Mouse (Mus musculus) lung, embryonic 16.5 days (tissue): ENCODE results near the gene Vasp. TPM values are rescaled to one million over a fixed set of nuclear protein-coding genes. Genes with fewer than 3 reads are reported as not detected.

Experiments used
- ATAC-seq: fragments of 200-750 bp; cut with Nextera tagmentation; 2 replicates; pipeline ENCODE4 v1.8.0; 2017; ENCODE audit warnings: low read depth, mild to moderate bottlenecking, moderate library complexity
- H3K27ac ChIP-seq: fragments of 300-500 bp; sonication (generic); 2 replicates; pipeline ENCODE4 v1.5.1; 2014; ENCODE audit warnings: mild to moderate bottlenecking, control low read depth, low read length
- H3K27me3 ChIP-seq: fragments of 300-500 bp; sonication (generic); 2 replicates; pipeline ENCODE4 v1.6.1; 2014; ENCODE audit warnings: low read depth, low read length, mixed read lengths; ENCODE audit not compliant: control insufficient read depth, insufficient read depth
- H3K36me3 ChIP-seq: fragments of 300-500 bp; sonication (generic); 2 replicates; pipeline ENCODE4 v1.6.1; 2014; ENCODE audit warnings: low read length; ENCODE audit not compliant: control insufficient read depth, insufficient read depth
- H3K4me1 ChIP-seq: fragments of 300-500 bp; sonication (generic); replicated peaks from 2 replicates; pipeline ENCODE4 v1.6.1; 2014; ENCODE audit warnings: low read length, mixed read lengths; ENCODE audit not compliant: control insufficient read depth, insufficient read depth
- H3K4me2 ChIP-seq: fragments of 300-500 bp; sonication (generic); 2 replicates; pipeline ENCODE4 v1.6.1; 2014; ENCODE audit warnings: low read depth, low read length, control low read depth
- H3K4me3 ChIP-seq: fragments of 300-500 bp; sonication (generic); 2 replicates; pipeline ENCODE4 v1.5.1; 2014; ENCODE audit warnings: mild to moderate bottlenecking, low read length, control low read depth
- H3K9ac ChIP-seq: fragments of 300-500 bp; sonication (generic); 2 replicates; pipeline ENCODE4 v1.6.1; 2014; ENCODE audit warnings: low read length, control low read depth
- H3K9me3 ChIP-seq: fragments of 300-500 bp; sonication (generic); 2 replicates; pipeline ENCODE4 v1.6.1; 2016; ENCODE audit warnings: low read length; ENCODE audit not compliant: control insufficient read depth
- WGBS: fragments of 180-500 bp; shearing (Covaris S2); extraction: QIAGEN DNeasy Blood & Tissue Kit; methylation state at CpG from one replicate; pipeline ENCODE4 v1.1.7; 2014; 5-methylcytosine and 5-hydroxymethylcytosine counted together
- polyA plus RNA-seq: library from polyadenylated mRNA; unstranded; fragments of >200 nt; fragmentation: Nextera tagmentation; extraction: Ambion mirVana; gene quantifications from 2 replicates; pipeline ENCODE4 v1.2.1, GENCODE M21; 2015

The Vasp gene
- polyA plus RNA-seq, 1 experiment from 2014 or later: 103 TPM

DNA sequence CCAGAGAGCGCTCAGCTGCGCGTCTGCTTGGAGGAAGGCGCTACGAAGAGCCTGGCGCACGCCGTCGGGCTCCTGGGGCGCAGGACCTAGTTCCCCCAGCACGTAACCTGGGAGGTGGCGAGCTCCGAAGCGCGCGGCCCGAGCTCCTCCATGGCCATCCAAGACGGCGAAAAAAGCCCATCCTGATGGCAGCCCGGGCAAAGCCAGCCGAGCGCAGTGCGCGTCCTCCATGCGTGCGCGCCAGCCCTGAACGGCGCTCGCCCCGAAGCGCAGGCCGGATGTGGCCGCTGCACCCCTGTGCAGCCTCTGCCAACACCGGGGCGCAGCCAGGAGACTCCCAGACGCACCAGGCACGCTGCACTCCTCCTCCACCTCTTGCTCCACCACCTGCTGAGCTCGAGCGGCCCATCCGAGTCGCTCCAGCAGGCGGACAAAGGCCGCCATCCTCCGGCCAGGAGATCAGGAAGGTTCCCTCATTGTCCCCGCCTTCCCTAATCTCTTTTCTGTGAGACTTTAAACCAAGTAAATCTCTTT is 8.0 kb upstream of the Vasp start, which contains the start of gene Ppm1n:
Gene Ppm1n, minus strand, starts transcription at position 484 of the 534 bp plus-strand sequence.
- ATAC-seq: no peak
- peak within 1 kb of the TSS; percentile 24 for H3K4me3 ChIP-seq

DNA sequence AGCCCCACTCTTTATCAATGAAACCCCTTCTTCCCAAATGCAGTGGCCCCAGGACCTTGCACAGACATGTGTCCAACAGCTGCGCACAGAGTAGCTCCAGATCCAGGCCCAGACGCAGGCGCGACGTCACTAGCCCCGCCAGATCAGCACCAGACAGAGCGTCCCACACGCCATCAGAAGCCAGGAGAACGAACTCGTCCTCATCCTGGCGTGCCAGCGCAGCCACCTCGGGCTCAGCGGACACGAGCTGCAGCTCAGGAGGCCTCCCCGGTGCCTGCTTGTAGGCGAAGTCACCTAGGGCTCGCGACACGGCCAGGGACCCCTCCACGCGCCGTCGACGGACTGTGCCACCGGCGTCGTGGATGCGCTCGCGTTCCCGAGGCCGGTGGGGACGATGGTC is 7.4 kb upstream of the Vasp start:
- Histone ChIP-seq H3K27ac (no peak overlapping the region), H3K4me1 (peaks cover 13% of the 10 kb centered on the region), H3K27me3 (peaks cover 48% of the 10 kb centered on the region), H3K4me3 (peak overlapping the region; percentile 24), H3K4me2 (peak overlapping the region; percentile 36; the same call in 1 of the 2 replicates), H3K9me3 (no peaks in the 10 kb centered on the region), H3K9ac (no peak overlapping the region), H3K36me3 (no peaks in the 10 kb centered on the region)
- WGBS: 3% methylated on average over 33 of the region's 34 CpGs
- ATAC-seq: no peak

More for the DNA sequence above, 8.0 kb upstream of the Vasp start, which contains the start of gene Ppm1n:
- Histone ChIP-seq H3K9me3 (no peaks in the 10 kb centered on the region), H3K9ac (no peak within 1 kb of the TSS), H3K36me3 (no peaks in the 10 kb centered on the region), H3K4me1 (peaks cover 13% of the 10 kb centered on the region), H3K27me3 (peaks cover 48% of the 10 kb centered on the region), H3K4me2 (peak within 1 kb of the TSS; percentile 36), H3K27ac (no peak within 1 kb of the TSS)
- under 1% methylated on average over 45 of the region's 46 CpGs for WGBS

DNA sequence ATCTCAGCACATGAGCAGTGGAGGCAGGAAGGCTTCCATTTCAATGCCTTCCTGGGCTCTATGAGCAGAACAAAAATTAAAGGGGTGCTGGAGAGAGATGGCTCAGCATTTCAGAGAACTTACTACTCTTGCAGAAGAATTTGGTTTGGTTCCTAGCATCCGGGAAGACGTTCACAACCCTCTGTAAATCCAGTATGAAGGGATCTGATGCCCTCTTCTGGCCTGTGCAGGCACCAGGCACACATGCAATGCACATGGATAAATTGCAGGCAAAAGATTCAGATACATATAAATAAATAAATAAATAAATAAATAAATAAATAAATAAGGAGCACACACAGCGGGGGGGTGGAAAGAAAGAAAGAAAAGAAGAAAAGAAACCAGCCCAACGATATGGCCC is 4.6 kb upstream of the Vasp start:
- no peak overlapping the region for H3K9ac ChIP-seq
- WGBS: 46% methylated on average over 4 of the region's 4 CpGs
- H3K4me3 ChIP-seq: no peak overlapping the region
- peaks cover 9% of the 10 kb centered on the region; the same call in 1 of the 2 replicates for H3K4me1 ChIP-seq
- H3K4me2 ChIP-seq: no peak overlapping the region
- H3K9me3 ChIP-seq: no peaks in the 10 kb centered on the region
- no peak for ATAC-seq
- no peak overlapping the region for H3K27ac ChIP-seq
- no peaks in the 10 kb centered on the region for H3K36me3 ChIP-seq
- peaks cover 40% of the 10 kb centered on the region for H3K27me3 ChIP-seq

DNA sequence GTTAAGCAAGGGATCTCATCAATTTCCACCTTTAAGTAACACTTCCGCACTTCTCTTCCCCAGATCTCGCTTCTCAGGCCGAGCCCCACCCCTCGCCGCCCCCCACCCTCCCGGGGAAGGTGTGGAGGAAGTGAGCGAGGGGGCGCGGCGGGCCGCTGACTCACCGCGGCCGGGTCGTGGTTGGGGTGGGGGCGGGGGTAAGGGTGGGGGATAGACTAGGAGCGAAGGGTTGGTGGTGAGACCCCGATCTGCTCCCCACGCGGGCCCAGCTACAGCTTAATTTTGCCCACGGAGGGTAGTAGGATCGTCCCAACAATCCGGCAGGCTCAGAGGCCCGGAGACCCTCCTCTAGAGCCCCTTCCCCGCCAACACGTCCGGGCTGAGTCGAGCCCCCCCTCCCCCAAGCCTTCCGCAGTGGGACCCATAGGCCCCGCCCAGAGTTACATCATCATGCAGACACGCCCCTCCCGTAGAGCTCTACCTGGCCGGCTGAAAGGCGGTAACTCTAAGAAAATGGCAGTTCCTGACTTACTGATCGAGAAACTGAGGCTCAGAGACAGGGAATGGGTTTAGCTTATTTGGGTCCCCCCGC is 652 bp upstream of the Vasp start:
- peak overlapping the region; percentile 79 for H3K9ac ChIP-seq
- H3K36me3 ChIP-seq: no peaks in the 10 kb centered on the region
- peak overlapping the region; percentile 72 for H3K4me3 ChIP-seq
- H3K4me1 ChIP-seq: peaks cover 18% of the 10 kb centered on the region
- H3K4me2 ChIP-seq: peak overlapping the region; percentile 90
- peak overlapping the region; percentile 98 for H3K27ac ChIP-seq
- ATAC-seq: peak; percentile 60
- H3K27me3 ChIP-seq: peaks cover under 1% of the 10 kb centered on the region; the same call in 1 of the 2 replicates
- no peaks in the 10 kb centered on the region for H3K9me3 ChIP-seq
- WGBS: 1% methylated on average over 33 of the region's 36 CpGs

DNA sequence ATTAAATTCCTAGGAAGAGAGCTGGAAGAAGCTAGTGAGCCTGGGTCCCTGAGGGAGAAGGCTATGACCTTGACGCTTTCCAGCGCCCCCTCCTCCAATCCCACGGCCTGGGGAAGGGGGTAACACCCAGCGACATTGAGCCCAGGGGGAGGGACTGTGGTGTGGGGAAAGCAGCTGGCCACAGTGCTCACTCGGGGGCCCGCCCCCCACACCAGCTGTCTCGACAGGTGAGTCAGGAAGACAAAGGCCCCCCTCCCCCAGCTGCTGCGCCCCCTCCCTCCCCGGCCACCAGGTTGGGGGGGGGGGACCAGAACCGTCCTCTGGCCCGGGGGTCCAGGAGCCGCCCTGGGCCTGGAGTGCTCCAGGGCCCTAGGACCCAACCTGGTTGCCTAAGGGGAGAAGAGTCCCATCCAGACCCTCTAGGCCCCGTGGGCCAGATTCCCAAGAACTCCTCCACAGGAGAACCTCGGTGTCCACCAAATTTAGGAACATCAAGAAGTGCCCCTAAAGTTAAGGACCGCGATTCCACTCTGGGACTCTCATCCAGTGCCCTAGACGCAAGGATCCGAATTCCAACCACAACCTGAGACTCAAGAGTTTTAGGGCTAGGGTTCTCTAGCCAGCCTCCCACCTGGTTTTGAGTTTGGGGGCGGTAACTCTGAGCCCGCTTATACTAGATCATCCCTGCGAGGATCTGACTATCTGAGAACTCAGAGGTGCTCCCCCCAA is 944 bp downstream of the Vasp start:
- Histone ChIP-seq H3K4me2 (peak overlapping the region; percentile 90), H3K27ac (peak overlapping the region; percentile 98), H3K9me3 (no peaks in the 10 kb centered on the region), H3K27me3 (no peaks in the 10 kb centered on the region), H3K4me1 (peaks cover 34% of the 10 kb centered on the region), H3K36me3 (no peaks in the 10 kb centered on the region), H3K9ac (peak overlapping the region; percentile 79), H3K4me3 (peak overlapping the region; percentile 72)
- 0% methylated on average over 20 of the region's 21 CpGs for WGBS
- no peak for ATAC-seq

DNA sequence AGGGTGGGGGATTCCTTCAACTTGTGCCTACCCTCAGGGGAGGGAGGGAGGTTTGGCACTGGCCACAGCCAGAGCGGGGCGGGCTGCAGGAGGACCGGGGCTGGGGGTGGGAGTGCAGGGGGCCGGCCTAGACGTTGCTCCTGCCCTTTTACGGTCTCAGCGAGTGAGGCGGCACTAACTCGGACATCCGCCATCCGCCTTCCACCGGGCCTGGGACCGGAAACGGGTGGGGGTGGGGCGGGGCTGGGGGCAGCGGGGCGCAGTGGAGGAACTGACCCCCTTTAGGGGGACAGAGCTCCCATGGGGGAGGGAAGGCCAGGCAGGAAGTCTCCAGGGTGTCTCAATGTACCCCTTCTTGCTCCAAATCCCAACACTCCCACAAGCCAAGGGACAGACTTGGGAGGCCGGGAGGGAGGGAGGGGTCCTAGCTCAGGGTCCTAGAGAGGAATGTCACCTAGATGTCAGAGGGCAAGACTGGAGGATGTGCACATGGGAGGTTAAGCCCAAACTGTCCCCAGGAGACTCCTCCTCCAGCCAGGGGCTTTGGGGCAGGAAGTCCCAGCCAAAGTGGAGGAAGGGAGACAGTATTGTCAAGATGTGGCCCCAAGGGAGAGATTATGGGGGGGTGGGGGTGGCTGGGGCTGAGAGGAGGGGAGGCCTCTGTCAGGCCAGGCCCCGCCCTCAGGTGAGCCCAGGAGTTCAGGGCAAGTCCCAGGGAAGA is 1.7 kb downstream of the Vasp start:
- H3K4me3 ChIP-seq: peak overlapping the region; percentile 72
- peak; percentile 81 for ATAC-seq
- 1% methylated on average over 19 of the region's 19 CpGs for WGBS

DNA sequence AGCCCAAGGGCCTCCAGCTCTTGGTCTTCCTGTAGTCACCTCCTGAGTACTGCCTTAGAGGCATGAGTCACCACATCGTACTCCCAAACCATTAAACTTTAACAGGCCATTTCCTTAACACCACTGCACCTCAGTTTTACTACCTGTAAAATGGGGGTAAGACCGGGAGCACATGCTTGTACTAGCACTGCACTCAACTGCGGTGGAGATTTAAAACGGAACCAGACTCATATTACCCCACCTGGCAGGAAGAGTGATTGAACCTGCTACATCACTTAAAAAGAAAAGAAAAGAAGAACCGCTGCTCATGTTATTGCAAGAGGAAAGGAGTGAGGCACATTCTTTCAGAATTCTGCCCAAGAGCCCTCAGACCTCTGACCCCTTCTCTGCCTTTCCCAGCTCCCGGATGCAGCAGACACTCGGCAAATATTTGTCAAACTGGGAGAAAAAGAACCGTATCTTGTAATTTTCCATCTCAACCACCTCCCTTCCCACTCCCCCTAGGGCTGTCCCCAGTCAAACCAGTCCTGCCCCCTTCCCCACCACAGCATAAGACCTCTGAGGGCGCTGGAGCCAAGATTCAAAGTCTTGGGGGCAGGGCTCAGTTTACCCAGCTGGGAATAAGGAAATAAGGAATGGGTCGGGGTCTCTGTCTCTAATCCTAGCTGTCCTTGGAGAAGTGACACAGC is 2.5 kb downstream of the Vasp start:
- 13% methylated on average over 10 of the region's 10 CpGs for WGBS
- ATAC-seq: peak; percentile 35

More for the DNA sequence above, 1.7 kb downstream of the Vasp start:
- Histone ChIP-seq H3K27ac (peak overlapping the region; percentile 98), H3K9ac (peak overlapping the region; percentile 79), H3K9me3 (no peaks in the 10 kb centered on the region), H3K4me2 (peak overlapping the region; percentile 90), H3K36me3 (peaks cover 3% of the 10 kb centered on the region), H3K4me1 (peaks cover 39% of the 10 kb centered on the region), H3K27me3 (no peaks in the 10 kb centered on the region)

DNA sequence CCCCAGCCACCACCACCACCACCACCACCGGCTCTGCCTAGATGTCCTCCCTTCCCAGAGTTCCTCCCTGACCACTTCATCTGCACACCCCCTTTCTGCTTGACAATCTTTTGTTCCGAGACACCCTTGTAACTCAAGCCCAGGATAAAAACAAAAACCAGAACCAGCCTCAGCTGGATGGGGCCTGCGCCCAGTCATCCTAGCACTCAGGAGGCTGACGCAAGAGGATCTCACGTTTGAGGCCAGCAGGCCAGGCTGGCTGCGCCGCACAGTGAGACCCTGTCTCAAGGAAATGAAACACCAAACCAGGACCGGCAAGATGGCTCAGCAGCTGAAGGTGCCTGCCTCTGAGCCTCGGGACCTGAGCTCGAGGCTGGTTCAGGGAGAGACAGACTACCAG is 4.6 kb downstream of the Vasp start:
- peaks cover 35% of the 10 kb centered on the region for H3K4me1 ChIP-seq
- H3K9me3 ChIP-seq: no peaks in the 10 kb centered on the region
- H3K4me3 ChIP-seq: no peak overlapping the region
- no peaks in the 10 kb centered on the region for H3K27me3 ChIP-seq
- peaks cover 25% of the 10 kb centered on the region for H3K36me3 ChIP-seq
- peak overlapping the region; percentile 3; the same call in 1 of the 2 replicates for H3K9ac ChIP-seq
- ATAC-seq: no peak
- H3K27ac ChIP-seq: peak overlapping the region; percentile 15
- WGBS: 44% methylated on average over 10 of the region's 10 CpGs
- no peak overlapping the region for H3K4me2 ChIP-seq

More for the DNA sequence above, 2.5 kb downstream of the Vasp start:
- Histone ChIP-seq H3K9me3 (no peaks in the 10 kb centered on the region), H3K4me3 (peak overlapping the region; percentile 72), H3K27ac (peak overlapping the region; percentile 98), H3K4me2 (peak overlapping the region; percentile 90), H3K4me1 (peaks cover 39% of the 10 kb centered on the region), H3K27me3 (no peaks in the 10 kb centered on the region), H3K36me3 (peaks cover 11% of the 10 kb centered on the region), H3K9ac (peak overlapping the region; percentile 79)
